Mouse (Mus musculus) liver, embryonic 14.5 days (tissue): ENCODE results near the gene 9230102O04Rik.

Experiments
- CTCF ChIP-seq: IDR thresholded peaks from 2 replicates; pipeline ENCODE4 v1.5.1; 2016; ENCODE audit warnings: antibody characterized with exemption, low read depth, control low read depth
- EP300 ChIP-seq: IDR thresholded peaks from 2 replicates; pipeline ENCODE4 v1.6.1; 2016; ENCODE audit warnings: antibody characterized with exemption, low read depth

- no peak for TF ChIP-seq CTCF
- TF ChIP-seq EP300: no peak
Observed at GRCm38 (mm10) chr2:9873757-9874156, 15.6 kb downstream of the 9230102O04Rik start.
